Mouse (Mus musculus) myocyte (in vitro differentiated cells): ENCODE measurements at regions not wholly inside any gene's neighbourhood (a gene's known extent, or its start where the extent isn't known, plus 50 kb on each side); places are given as distances from the start of the nearest gene placed in this dataset.

Experiments
- E2F4 ChIP-seq: IDR thresholded peaks from one replicate; pipeline ENCODE4 v1.6.1; 2011; ENCODE audit warnings: mild to moderate bottlenecking, control low read depth, moderate library complexity; ENCODE audit not compliant: insufficient read depth
- MAX ChIP-seq: IDR thresholded peaks from one replicate; pipeline ENCODE4 v1.6.1; 2011; ENCODE audit warnings: low read depth, mild to moderate bottlenecking, control low read depth
- MYOD1 ChIP-seq, 3 experiments: IDR thresholded peaks; one replicate each; pipeline ENCODE4 v1.6.1; 2011; ENCODE audit warnings: control low read depth in 2 of 3, low read depth in 2 of 3, mild to moderate bottlenecking in 2 of 3, moderate library complexity in 1 of 3; ENCODE audit not compliant: insufficient read length in 2 of 3, control insufficient read depth in 1 of 3
- MYOG ChIP-seq, 3 experiments: IDR thresholded peaks; one replicate each; pipeline ENCODE4 v1.6.1; 2011; ENCODE audit warnings: control low read depth in 2 of 3, low read depth in 2 of 3, mild to moderate bottlenecking in 2 of 3; ENCODE audit not compliant: insufficient read length in 2 of 3, control insufficient read depth in 1 of 3, insufficient read depth in 1 of 3
- POLR2A ChIP-seq: IDR thresholded peaks from one replicate; pipeline ENCODE4 v1.6.1; 2011; ENCODE audit warnings: low read depth, mild to moderate bottlenecking, control low read depth, moderate library complexity; ENCODE audit not compliant: insufficient read length
- POLR2AphosphoS2 ChIP-seq: IDR thresholded peaks from one replicate; pipeline ENCODE4 v1.6.1; 2011; ENCODE audit warnings: low read depth, control low read depth; ENCODE audit not compliant: insufficient read length
- SRF ChIP-seq: IDR thresholded peaks from one replicate; pipeline ENCODE4 v1.6.1; 2011; ENCODE audit warnings: low read depth; ENCODE audit not compliant: control insufficient read depth, insufficient read length
- TCF12 ChIP-seq: IDR thresholded peaks from one replicate; pipeline ENCODE4 v1.6.1; 2011; ENCODE audit warnings: mild to moderate bottlenecking, control low read depth; ENCODE audit not compliant: poor library complexity, insufficient read depth, severe bottlenecking
- TCF3 ChIP-seq: IDR thresholded peaks from one replicate; pipeline ENCODE4 v1.6.1; 2011; ENCODE audit warnings: low read depth, control low read depth; ENCODE audit not compliant: insufficient read length
- USF1 ChIP-seq: IDR thresholded peaks from one replicate; pipeline ENCODE4 v1.6.1; 2011; ENCODE audit warnings: low read depth, mild to moderate bottlenecking, control low read depth, moderate library complexity

GRCm38 (mm10) chr16:77372768-77373167 lies 229.1 kb downstream of the Gm11146 start:
- TF ChIP-seq POLR2AphosphoS2 (no peak), POLR2A (no peak), TCF3 (no peak), MYOG (IDR thresholded peaks at IDR 0.05; ENCODE audit: control insufficient read depth in 1 of 3, insufficient read depth in 1 of 3, insufficient read length in 2 of 3, low read depth in 2 of 3) (no peak), USF1 (no peak), MYOD1 (IDR thresholded peaks at IDR 0.05; ENCODE audit: control insufficient read depth in 1 of 3, insufficient read length in 2 of 3, low read depth in 2 of 3) (no peak), SRF (no peak), MAX (no peak), TCF12 (no peak), E2F4 (no peak)
